Mouse (Mus musculus) spleen, postnatal 14 days (tissue): ENCODE data around the gene Sfswap.
A peak's percentile ranks its signal among the peaks of the same experiment; 100 is the strongest.
"Not testable (repeated sequence)": the region's sequence is repeated elsewhere in the genome, so short reads cannot be mapped to it uniquely, and the experiment has no call there.

ENCODE experiments used
- DNase-seq, 2 experiments: peaks; one replicate each; pipeline ENCODE4 v3.0.0; 2021 to 2022; ENCODE audit warnings: low spot score in 2 of 2

Sfswap gene

DNA sequence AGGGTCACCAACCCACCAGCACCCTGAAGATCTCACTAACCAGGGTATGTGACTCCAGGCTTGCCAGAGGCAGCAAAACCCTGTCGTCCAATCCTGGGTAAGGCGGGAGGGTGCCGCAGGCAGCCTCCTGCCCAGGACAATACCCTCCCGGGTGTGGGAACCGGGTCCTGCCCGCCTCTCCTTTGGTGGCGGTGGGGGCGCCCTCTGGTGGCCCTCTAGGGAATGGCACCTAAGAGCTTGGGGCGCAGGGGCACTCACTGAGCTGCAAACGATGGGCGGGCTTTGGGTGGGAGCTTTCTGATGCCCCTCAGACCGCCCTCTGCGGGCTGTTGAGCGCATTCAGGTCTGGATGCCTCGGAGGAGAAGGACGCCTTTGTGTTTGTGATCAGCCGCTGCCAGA is 85.0 kb downstream of the Sfswap start:
- peak; percentile 63 to 77 for DNase-seq

DNA sequence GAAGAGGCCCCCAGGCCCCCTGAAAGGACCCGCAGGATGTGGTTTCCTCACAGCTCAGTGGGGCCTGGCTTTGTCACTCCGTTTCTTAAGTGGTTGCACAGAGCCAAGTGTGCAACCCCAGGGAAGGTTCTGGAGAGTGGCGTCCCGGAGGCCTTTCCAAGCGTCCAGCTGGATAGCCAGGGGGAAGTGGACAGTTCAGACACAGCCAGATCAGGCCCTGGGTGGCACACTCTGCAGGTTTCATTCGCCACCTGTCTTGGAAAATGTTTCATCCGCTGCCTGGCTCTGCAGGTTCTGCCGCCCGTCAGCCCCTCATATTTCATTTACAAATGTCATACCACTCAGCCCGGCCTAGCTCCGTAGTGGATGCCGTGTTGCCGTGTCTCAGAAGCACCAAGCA is 85.5 kb downstream of the Sfswap start:
- no peak for DNase-seq

DNA sequence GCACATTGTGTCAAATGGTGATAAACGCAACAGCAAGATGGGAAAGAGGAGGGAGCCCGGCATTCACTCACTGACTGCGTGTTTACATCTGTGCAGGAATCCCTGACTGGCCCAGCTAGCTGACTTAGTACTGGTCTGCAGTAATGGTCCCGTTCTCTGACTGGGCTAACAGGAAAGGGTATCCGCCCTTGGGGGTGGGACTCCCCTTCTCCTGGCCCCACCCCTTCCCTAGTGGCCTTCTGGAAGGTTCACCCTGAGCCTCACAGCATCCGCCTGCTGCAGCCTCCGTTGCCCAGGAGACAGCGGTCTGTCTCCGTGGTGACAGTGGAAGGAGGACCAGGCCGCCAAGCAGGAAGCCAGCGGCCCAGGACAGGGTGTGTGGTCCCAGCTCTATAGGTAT is 89.9 kb downstream of the Sfswap start:
- no peak for DNase-seq

DNA sequence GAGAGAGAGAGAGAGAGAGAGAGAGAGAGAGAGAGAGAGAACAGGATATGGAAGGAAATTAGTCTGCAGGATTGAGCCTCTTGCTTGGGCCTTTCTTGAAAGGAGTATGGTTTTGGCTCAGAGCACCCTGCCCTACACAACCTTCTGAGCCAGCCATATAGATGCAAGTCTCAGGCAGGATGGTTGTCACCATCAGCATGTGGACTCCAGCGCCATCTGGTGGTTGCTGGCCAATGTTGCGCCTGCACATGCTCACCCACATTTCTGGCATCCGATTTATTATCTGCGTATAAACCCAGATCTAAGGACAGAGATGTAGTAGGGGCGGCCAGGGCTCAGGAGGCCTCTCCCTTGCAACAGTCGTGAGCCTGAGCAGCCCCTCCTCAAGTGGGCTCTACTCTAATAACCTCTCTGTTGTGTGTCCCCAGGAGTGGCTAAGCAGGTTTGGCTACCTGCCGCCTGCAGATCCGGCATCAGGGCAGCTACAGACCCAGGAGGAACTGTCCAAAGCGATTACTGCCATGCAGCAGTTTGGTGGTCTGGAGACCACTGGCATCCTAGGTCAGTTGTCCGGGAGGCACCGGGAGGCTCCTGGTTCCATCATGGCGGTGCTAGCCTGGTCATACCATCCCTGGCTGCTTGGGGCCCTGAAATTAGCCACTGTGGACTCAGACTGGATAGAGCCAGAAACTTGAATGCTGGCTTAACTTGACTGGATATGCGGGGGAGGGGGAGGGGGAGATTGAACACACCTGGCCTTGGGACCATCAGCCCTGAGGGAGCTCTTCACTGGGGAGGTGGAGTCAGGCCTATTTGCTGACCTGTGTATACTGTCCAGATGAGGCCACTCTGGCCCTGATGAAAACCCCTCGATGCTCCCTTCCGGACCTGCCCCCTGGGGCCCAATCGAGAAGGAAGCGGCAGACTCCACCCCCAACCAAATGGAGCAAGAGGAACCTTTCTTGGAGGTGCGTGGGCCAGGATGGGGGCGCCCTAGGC is 93.4 kb downstream of the Sfswap start:
- DNase-seq: peak; percentile 55 to 73

DNA sequence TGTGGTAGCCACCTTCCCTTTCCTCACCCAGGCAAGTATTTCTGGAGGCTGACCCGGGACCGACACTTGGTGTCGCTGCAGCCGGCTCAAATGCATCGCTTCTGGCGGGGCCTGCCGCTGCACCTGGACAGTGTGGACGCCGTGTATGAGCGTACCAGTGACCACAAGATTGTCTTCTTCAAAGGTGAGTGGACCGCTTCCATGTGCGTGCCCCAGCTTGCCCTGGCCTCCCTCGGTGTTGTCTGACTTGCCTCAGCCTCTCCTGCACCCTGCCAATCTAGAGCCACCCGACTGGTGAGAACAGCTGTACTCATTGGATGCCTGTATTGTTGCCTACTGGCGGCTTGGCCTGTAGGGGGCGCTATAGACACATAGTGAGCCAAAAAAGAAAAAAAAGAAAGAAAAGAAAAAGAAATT is 101.1 kb downstream of the Sfswap start:
- no peak for DNase-seq

DNA sequence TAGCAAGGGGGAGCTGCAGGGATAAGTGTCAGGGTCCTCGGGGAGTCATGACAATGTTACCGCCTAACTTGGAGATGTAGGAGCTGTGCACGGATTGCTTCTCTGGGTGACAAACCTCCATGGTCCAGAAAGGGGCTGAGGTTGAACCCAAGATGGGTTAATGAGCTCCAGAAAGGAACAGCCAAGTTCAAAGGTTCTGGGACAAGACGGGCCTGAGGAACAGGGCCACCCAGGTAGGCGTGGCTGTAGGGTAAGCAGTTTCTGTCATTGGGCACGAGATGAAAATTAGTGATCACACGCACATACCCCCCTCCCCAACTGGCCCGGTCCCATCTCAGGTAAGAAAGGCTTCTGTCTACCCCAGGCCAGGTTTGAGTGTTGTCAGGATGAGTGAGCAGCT is 106.5 kb downstream of the Sfswap start:
- DNase-seq: no peak

DNA sequence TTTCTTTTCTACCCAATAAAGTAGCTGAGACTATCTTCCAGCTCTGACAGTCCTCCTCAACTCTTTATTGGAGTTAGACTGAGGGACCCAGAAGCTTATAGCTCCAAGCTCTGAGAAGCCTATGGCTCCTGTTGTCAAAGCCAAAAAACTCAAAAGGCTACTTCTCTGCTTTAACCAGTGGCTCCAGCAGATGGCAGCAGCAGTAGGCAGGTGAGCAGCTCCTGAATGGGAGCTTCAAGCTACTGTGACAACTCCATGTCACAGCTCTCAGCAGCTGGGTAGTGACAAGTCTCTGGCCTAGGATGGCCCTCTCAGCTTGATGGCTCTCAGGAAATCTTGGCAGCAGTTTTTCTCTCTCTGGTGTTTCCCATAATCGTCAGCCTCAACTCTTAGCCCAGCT is 110.0 kb downstream of the Sfswap start:
- DNase-seq: peak in 1 of 2 experiments; percentile 39

DNA sequence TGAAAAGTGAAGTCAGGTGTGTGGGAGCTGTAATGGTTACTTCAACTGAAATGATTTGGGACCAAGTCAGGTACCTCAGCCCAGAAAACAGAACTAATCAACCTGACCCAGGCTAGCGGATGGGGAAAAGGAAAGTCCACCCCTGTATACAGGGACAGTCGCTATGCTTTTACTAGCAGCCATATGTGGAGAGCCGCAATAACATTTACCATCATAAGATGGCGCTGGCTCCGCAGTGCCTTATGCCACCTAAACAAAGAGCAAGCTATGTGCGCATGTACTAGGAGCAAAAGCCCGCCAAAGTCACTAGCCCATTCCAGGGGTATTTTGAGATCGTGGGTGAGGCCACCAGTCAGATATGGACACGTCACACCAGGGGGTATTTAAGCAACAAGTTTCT is 119.6 kb downstream of the Sfswap start:
- DNase-seq: not testable (repeated sequence)
